Mouse (Mus musculus) heart, postnatal 0 days (tissue): Measurements from ENCODE around the gene Agtr1a. TPM values are rescaled to one million over a fixed set of nuclear protein-coding genes. Genes with fewer than 3 reads are reported as not detected.
A peak's percentile ranks its signal among the peaks of the same experiment; 100 is the strongest.

Experiments
- ATAC-seq: fragments of 200-750 bp; cut with Nextera tagmentation; 2 replicates; pipeline ENCODE4 v1.8.0; 2017; ENCODE audit warnings: low read depth, moderate number of reproducible peaks, moderate library complexity; ENCODE audit not compliant: insufficient read depth
- DNase-seq: peaks from one replicate; pipeline ENCODE4 v3.0.0-alpha.2; 2016; ENCODE audit warnings: low spot score
- H3K27ac ChIP-seq: fragments of 300-500 bp; sonication (generic); 2 replicates; pipeline ENCODE4 v1.5.1; 2014; ENCODE audit warnings: low read depth, mild to moderate bottlenecking
- H3K27me3 ChIP-seq: fragments of 300-500 bp; sonication (generic); 2 replicates; pipeline ENCODE4 v1.6.1; 2014; ENCODE audit warnings: low read length, mixed read lengths; ENCODE audit not compliant: control insufficient read depth, insufficient read depth
- H3K36me3 ChIP-seq: fragments of 300-500 bp; sonication (generic); replicated peaks from 2 replicates; pipeline ENCODE4 v1.6.1; 2014; ENCODE audit warnings: low read length, mixed read lengths; ENCODE audit not compliant: control insufficient read depth, insufficient read depth
- H3K4me1 ChIP-seq: fragments of 300-500 bp; sonication (generic); 2 replicates; pipeline ENCODE4 v1.6.1; 2014; ENCODE audit warnings: antibody characterized with exemption; ENCODE audit not compliant: control insufficient read depth, insufficient read depth
- H3K4me2 ChIP-seq: fragments of 300-500 bp; sonication (generic); 2 replicates; pipeline ENCODE4 v1.6.1; 2014; ENCODE audit warnings: low read depth, mild to moderate bottlenecking, low read length, moderate library complexity
- H3K4me3 ChIP-seq: fragments of 300-500 bp; sonication (generic); 2 replicates; pipeline ENCODE4 v1.5.1; 2014; ENCODE audit warnings: low read depth, low read length
- H3K9ac ChIP-seq: fragments of 300-500 bp; sonication (generic); replicated peaks from 2 replicates; pipeline ENCODE4 v1.6.1; 2014; ENCODE audit warnings: low read depth, low read length, mixed read lengths
- H3K9me3 ChIP-seq: fragments of 300-500 bp; sonication (generic); replicated peaks from 2 replicates; pipeline ENCODE4 v1.6.1; 2016; ENCODE audit warnings: low read length; ENCODE audit not compliant: control insufficient read depth
- CTCF ChIP-seq: IDR thresholded peaks from 2 replicates; pipeline ENCODE4 v1.5.1; 2016; ENCODE audit warnings: antibody characterized with exemption, control low read depth, low read depth
- EP300 ChIP-seq: IDR thresholded peaks from 2 replicates; pipeline ENCODE4 v1.6.1; 2016; ENCODE audit warnings: antibody characterized with exemption, low read depth
- WGBS: fragments of 180-500 bp; shearing (Covaris S2); extraction: QIAGEN DNeasy Blood & Tissue Kit; methylation state at CpG from one replicate; pipeline ENCODE4 v1.1.7; 2014; 5-methylcytosine and 5-hydroxymethylcytosine counted together
- polyA plus RNA-seq: library from polyadenylated mRNA; unstranded; fragments of >200 nt; fragmentation: Nextera tagmentation; extraction: Ambion mirVana; gene quantifications from 2 replicates; pipeline ENCODE4 v1.2.1, GENCODE M21; 2015
- total RNA-seq: library from RNA; depleted of rRNA; stranded (reverse); fragments of >200 nt; gene quantifications from 2 replicates; pipeline ENCODE4 v1.2.3, GENCODE M21; 2014; ENCODE audit warnings: low replicate concordance

Agtr1a gene
- total and polyA plus RNA-seq, 2 experiments from 2014 or later = 23.5 to 25.9 TPM

DNA sequence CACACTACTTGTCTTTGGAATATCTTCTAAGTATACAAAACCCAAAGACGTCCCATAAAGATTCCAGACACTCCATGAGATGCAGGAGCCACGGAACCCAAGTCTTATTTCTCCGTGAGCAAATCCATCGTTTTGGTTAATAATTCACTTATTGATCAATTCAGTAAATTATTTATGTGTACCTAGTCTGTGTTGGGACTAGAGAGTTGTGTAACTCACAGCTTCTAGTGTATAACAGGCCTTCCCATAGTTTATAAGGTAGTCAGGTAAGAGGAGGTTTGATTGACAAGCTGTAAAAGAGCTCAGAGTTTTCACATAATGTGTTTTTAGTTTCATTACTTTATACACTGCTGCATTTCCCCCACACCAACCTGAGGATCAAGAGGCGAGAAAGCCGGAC lies 48.9 kb downstream of the Agtr1a start:
- DNase-seq (no peak), ATAC-seq (no peak)
- no peaks in the 10 kb centered on the region; the same call in 1 of the 2 replicates for H3K36me3 ChIP-seq
- no peak overlapping the region for H3K4me3 ChIP-seq
- no peak overlapping the region for H3K9ac ChIP-seq
- H3K4me1 ChIP-seq = no peaks in the 10 kb centered on the region
- TF ChIP-seq EP300 (no peak), CTCF (no peak)
- H3K4me2 ChIP-seq = no peak overlapping the region
- H3K27me3 ChIP-seq = no peaks in the 10 kb centered on the region
- H3K27ac ChIP-seq = no peak overlapping the region
- H3K9me3 ChIP-seq = no peaks in the 10 kb centered on the region
- WGBS = 86% methylated on average over 6 of the region's 6 CpGs

DNA sequence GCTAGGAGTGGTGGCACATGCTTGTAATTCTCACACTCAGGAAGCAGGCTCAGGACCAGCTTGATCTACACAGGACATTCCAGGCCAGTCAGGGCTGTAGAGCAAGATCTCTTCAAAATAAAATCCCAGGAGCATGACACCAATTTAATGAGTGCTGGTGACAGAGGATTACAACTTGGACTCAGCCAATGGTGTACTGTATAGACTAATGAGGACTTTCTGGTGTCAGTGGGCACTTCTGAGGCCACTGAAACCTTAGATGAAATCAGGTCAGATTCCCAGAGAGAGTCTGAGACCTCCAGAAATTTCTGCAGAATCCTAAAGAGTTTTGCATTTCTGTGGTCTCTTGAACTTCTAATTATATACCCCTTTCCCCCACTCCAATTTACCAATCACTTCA lies 57.9 kb downstream of the Agtr1a start:
- Histone ChIP-seq H3K4me3 (no peak overlapping the region), H3K9me3 (peaks cover 10% of the 10 kb centered on the region; the same call in 1 of the 2 replicates), H3K4me2 (no peak overlapping the region), H3K9ac (no peak overlapping the region), H3K27ac (no peak overlapping the region), H3K27me3 (no peaks in the 10 kb centered on the region), H3K4me1 (no peaks in the 10 kb centered on the region), H3K36me3 (no peaks in the 10 kb centered on the region)
- ATAC-seq (no peak), DNase-seq (no peak)
- TF ChIP-seq CTCF (no peak), EP300 (no peak)

DNA sequence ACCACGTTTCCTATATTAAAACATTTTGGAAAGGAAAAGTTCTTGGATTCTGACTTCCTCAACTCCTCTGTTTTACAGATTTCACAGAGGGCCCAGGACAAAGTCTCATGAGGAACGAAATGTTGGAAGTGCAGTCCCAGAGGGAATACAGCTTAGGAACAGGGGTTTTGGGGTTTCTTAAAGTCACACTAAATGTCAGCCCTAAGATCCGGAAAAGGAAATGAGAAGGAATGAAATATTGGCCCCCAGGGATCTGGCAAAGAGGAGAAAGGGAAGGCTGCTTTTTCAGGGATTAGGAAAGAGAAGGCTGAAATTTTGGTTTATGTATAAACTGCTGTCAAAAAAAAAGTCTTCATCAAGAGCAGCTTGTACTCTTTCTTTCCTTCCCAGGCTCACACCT lies 60.2 kb downstream of the Agtr1a start:
- Histone ChIP-seq H3K9me3 (peaks cover 10% of the 10 kb centered on the region; the same call in 1 of the 2 replicates), H3K4me2 (no peak overlapping the region), H3K27me3 (no peaks in the 10 kb centered on the region), H3K4me3 (no peak overlapping the region), H3K27ac (peak overlapping the region; percentile 53; the same call in 1 of the 2 replicates), H3K4me1 (no peaks in the 10 kb centered on the region), H3K9ac (no peak overlapping the region), H3K36me3 (no peaks in the 10 kb centered on the region)
- ATAC-seq (no peak), DNase-seq (no peak)
- 66% methylated on average over 3 of the region's 3 CpGs for WGBS
- TF ChIP-seq EP300 (no peak), CTCF (no peak)

DNA sequence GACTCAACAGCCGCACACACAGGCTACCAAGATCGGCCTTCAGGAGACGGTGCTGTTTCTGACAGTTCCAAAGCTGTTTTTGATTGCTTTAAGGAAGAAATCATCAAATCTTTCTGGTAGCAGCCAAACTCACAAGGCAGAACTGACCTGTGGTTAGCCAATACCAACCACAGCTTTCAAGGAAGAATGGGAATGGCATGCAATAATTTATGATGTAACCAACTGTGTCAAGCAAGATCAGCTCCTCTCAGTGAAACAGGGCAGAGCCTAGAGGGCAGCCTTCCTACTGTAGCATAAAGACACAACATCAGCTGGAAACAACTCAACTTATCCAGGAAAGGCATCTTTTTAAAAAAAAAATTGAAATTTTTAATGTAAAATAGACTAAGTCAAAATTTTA lies 62.6 kb downstream of the Agtr1a start:
- Histone ChIP-seq H3K9me3 (no peaks in the 10 kb centered on the region), H3K4me2 (no peak overlapping the region), H3K4me3 (no peak overlapping the region), H3K9ac (no peak overlapping the region), H3K4me1 (no peaks in the 10 kb centered on the region), H3K36me3 (no peaks in the 10 kb centered on the region), H3K27ac (no peak overlapping the region), H3K27me3 (no peaks in the 10 kb centered on the region)
- ATAC-seq (no peak), DNase-seq (no peak)
- 96% methylated on average over 3 of the region's 3 CpGs for WGBS
- TF ChIP-seq CTCF (no peak), EP300 (no peak)

DNA sequence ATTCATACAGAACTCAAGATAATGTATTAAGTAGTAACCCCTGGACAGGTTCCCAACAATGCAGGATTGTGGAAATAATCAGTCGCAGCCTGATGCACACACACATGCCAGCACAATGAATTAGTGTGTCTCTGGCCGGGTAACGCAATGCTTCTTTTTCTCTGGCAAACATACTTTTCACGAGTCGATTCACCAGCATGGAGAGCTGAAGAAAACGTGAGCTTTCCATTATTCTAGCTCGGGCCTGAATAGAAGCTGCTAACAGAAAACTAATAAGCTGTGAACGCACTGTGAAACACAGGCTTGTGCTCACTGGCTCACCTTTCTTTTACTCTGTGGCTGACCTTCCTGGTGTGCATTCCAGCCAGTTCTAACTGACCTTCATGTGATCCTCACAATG lies 64.4 kb downstream of the Agtr1a start:
- TF ChIP-seq EP300 (no peak), CTCF (no peak)
- 70% methylated on average over 8 of the region's 8 CpGs for WGBS

DNA sequence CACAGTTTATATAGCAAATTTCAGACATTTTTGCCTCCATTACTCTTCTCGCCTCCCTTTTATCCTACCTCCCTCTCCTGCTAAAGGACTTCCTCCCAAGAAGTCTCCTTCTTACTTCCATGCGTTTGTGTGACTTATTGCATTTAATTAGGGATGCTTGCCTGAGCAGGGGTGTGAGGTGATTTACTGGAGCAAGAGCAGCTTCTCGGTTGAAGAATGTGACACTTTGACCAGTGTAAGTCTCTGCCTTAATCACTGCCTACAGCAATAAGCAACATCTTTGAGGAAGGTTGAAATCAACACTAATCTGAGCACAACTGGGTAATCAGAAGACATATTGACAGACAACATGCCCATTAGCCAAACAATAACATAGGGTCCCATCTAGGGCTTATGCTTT lies 67.6 kb downstream of the Agtr1a start:
- DNase-seq = no peak
- H3K4me1 ChIP-seq = no peaks in the 10 kb centered on the region
- no peak overlapping the region for H3K27ac ChIP-seq
- no peak overlapping the region for H3K4me3 ChIP-seq
- no peak overlapping the region for H3K4me2 ChIP-seq
- H3K9me3 ChIP-seq = 0 out of 2 replicates have a peak, but pooled peaks cover 3% of the 10 kb centered on the region
- WGBS = 62% methylated on average over 3 of the region's 3 CpGs
- no peak overlapping the region for H3K9ac ChIP-seq
- ATAC-seq = no peak
- no peaks in the 10 kb centered on the region for H3K36me3 ChIP-seq
- H3K27me3 ChIP-seq = no peaks in the 10 kb centered on the region
- TF ChIP-seq CTCF = no peak

More for the DNA sequence above, 64.4 kb downstream of the Agtr1a start:
- Histone ChIP-seq H3K9ac (no peak overlapping the region), H3K4me2 (no peak overlapping the region), H3K36me3 (no peaks in the 10 kb centered on the region), H3K27me3 (no peaks in the 10 kb centered on the region), H3K9me3 (no peaks in the 10 kb centered on the region), H3K27ac (no peak overlapping the region), H3K4me1 (no peaks in the 10 kb centered on the region), H3K4me3 (no peak overlapping the region)
- ATAC-seq (no peak), DNase-seq (no peak)
